Mouse (Mus musculus): ENCODE data around the gene Rhox10. TPM values are rescaled to one million over a fixed set of nuclear protein-coding genes. Genes with fewer than 3 reads are reported as not detected.
"Not testable (repeated sequence)": the region's sequence is repeated elsewhere in the genome, so short reads cannot be mapped to it uniquely, and the experiment has no call there.

Rhox10 gene
- polyA plus RNA-seq (2014; fragmentation: Nextera tagmentation; extraction: Ambion mirVana) = not detected in 2 replicates

DNA sequence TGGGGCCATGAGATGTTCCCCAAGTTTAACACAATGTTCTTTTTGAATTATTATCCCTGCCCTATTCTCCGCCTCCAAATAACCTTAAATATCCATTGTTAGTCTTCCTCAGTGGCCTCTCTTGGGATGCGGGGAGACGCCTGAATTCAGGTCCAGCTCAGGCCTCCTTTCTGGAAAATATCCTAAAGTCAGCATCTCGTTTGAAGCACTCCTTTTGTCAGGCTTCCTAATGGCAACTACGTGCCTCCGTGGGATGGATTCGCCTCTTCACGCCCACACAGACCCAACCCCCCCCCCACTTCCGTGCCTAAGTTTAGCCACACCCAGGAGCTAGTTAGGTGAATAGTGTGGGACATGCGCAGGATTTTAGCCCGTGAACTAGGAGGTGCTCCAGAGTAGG lies at the start of gene Rhox10:
Gene Rhox10 (plus strand): TSS at position 301 of the 400 bp plus-strand sequence.
- H3K4me2 ChIP-seq (replicated peaks; ENCODE audit: low read depth, low read length) = no peak within 1 kb of the TSS
- no peak within 1 kb of the TSS for H3K9ac ChIP-seq (replicated peaks; ENCODE audit: low read depth, low read length)
- H3K4me1 ChIP-seq (ENCODE audit: control insufficient read depth, insufficient read depth, low read length) = no peaks in the 10 kb centered on the region
- ATAC-seq (ENCODE audit: insufficient number of reproducible peaks, insufficient read depth, low FRiP score, low read depth) = no peak
- H3K27me3 ChIP-seq (ENCODE audit: control insufficient read depth, insufficient read depth, low read length) = no peaks in the 10 kb centered on the region
- 84% methylated on average over 11 of the region's 11 CpGs for WGBS
- no peak within 1 kb of the TSS for H3K4me3 ChIP-seq (ENCODE audit: low read depth, low read length)
- H3K9me3 ChIP-seq (ENCODE audit: control insufficient read depth, low read depth, low read length) = no peaks in the 10 kb centered on the region
- H3K27ac ChIP-seq (ENCODE audit: low read length) = no peak within 1 kb of the TSS
- H3K36me3 ChIP-seq (ENCODE audit: control insufficient read depth, insufficient read depth, low read length) = no peaks in the 10 kb centered on the region

DNA sequence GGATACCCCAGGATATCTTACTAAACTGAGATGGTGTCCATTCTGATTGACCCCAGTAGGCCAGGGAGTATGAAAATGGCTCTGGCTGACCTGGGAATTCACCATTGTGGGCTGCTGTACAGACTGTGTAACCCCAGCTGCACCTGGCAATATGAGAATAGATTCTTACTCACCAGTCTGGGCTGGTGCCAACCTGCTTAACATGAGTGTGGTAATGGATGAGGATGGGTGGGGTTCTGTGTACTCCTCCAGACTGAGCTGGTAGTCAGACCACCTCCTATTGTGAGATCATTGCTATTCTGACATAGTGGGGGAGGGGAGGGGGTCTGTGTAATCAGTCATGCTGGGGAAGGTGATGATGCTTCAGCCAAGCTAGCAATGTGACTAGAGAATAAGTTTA lies 47.7 kb upstream of the Rhox10 start, which contains the start of gene Btg1-ps1:
Gene Btg1-ps1 (minus strand): TSS at position 219 of the 400 bp plus-strand sequence.
- not testable (repeated sequence) for H3K9me3 ChIP-seq (ENCODE audit: control insufficient read depth, low read depth, low read length); ATAC-seq (ENCODE audit: insufficient number of reproducible peaks, insufficient read depth, low FRiP score, low read depth); H3K27ac ChIP-seq (ENCODE audit: low read length); H3K4me3 ChIP-seq (ENCODE audit: low read depth, low read length); H3K9ac ChIP-seq (replicated peaks; ENCODE audit: low read depth, low read length); H3K4me2 ChIP-seq (replicated peaks; ENCODE audit: low read depth, low read length); H3K4me1 ChIP-seq (ENCODE audit: control insufficient read depth, insufficient read depth, low read length); H3K27me3 ChIP-seq (ENCODE audit: control insufficient read depth, insufficient read depth, low read length); H3K36me3 ChIP-seq (ENCODE audit: control insufficient read depth, insufficient read depth, low read length)

DNA sequence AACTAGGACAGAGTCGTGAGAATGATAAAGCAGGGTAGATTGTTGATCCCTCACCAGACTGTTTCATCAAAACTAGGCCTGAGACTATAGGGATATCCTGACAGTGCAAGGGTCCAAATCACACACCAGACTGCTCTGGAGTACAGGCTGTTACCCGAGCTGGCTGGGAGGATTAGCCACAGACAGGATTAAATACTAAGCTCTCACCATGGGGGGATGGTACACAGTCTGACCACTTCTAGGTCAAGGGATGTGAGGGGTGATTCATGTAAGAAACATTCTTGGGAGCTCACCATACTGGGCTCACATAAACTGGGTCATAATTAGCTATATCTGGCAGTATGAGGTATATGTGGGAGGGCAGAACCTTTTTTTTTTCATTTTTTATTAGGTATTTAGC lies 32.4 kb upstream of the Rhox10 start:
- H3K27me3 ChIP-seq (ENCODE audit: control insufficient read depth, insufficient read depth, low read length) = no peaks in the 10 kb centered on the region
- no peak overlapping the region for H3K4me3 ChIP-seq (ENCODE audit: low read depth, low read length)
- no peaks in the 10 kb centered on the region for H3K4me1 ChIP-seq (ENCODE audit: control insufficient read depth, insufficient read depth, low read length)
- H3K9ac ChIP-seq (replicated peaks; ENCODE audit: low read depth, low read length) = no peak overlapping the region
- no peak overlapping the region for H3K4me2 ChIP-seq (replicated peaks; ENCODE audit: low read depth, low read length)
- 66% methylated on average over 2 of the region's 2 CpGs for WGBS
- no peaks in the 10 kb centered on the region for H3K9me3 ChIP-seq (ENCODE audit: control insufficient read depth, low read depth, low read length)
- no peaks in the 10 kb centered on the region for H3K36me3 ChIP-seq (ENCODE audit: control insufficient read depth, insufficient read depth, low read length)
- H3K27ac ChIP-seq (ENCODE audit: low read length) = no peak overlapping the region
- ATAC-seq (ENCODE audit: insufficient number of reproducible peaks, insufficient read depth, low FRiP score, low read depth) = no peak

DNA sequence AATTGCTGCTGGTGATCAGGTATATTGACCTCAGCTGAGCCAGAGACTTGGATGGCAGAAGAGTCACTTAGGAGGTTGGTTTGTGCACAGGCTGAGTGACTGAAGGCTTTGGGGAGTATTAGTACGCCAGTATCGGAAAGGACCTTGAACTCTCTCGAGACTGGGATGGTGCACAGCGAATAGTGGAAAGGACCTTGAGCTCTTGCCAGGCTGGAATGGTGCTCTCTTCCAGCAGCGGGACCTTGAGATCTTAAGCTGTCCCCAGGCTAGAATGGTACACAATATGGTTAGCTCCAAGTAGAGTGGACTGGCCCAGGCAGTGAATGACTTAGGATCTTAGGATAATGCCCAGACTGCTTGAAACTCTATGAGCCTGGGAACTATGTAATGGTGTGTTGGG lies 26.6 kb upstream of the Rhox10 start:
- H3K27ac ChIP-seq (ENCODE audit: low read length) = no peak overlapping the region
- 92% methylated on average over 5 of the region's 5 CpGs for WGBS
- H3K27me3 ChIP-seq (ENCODE audit: control insufficient read depth, insufficient read depth, low read length) = no peaks in the 10 kb centered on the region
- no peak overlapping the region for H3K9ac ChIP-seq (replicated peaks; ENCODE audit: low read depth, low read length)
- H3K36me3 ChIP-seq (ENCODE audit: control insufficient read depth, insufficient read depth, low read length) = no peaks in the 10 kb centered on the region
- no peaks in the 10 kb centered on the region for H3K4me1 ChIP-seq (ENCODE audit: control insufficient read depth, insufficient read depth, low read length)
- H3K4me2 ChIP-seq (replicated peaks; ENCODE audit: low read depth, low read length) = no peak overlapping the region
- no peaks in the 10 kb centered on the region for H3K9me3 ChIP-seq (ENCODE audit: control insufficient read depth, low read depth, low read length)
- no peak overlapping the region for H3K4me3 ChIP-seq (ENCODE audit: low read depth, low read length)
- ATAC-seq (ENCODE audit: insufficient number of reproducible peaks, insufficient read depth, low FRiP score, low read depth) = no peak

DNA sequence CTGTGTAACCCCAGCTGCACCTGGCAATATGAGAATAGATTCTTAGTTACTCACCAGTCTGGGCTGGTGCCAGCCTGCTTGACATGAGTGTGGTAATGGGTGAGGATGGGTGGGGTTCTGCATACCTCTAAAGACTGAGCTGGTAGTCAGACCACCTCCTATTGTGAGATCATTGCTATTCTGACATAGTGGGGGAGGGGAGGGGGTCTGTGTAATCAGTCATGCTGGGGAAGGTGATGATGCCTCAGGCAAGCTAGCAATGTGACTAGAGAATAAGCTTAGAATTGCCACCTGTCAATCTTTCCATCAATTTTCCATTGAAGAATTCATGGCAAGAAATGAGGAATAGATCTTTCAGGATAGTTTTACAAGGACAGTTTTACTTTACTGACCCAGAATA lies 23.3 kb upstream of the Rhox10 start, which contains the start of gene Btg1-ps2:
Gene Btg1-ps2 (minus strand): TSS at position 101 of the 400 bp plus-strand sequence.
- H3K4me2 ChIP-seq (replicated peaks; ENCODE audit: low read depth, low read length); H3K36me3 ChIP-seq (ENCODE audit: control insufficient read depth, insufficient read depth, low read length); H3K4me3 ChIP-seq (ENCODE audit: low read depth, low read length); ATAC-seq (ENCODE audit: insufficient number of reproducible peaks, insufficient read depth, low FRiP score, low read depth); H3K27ac ChIP-seq (ENCODE audit: low read length); H3K4me1 ChIP-seq (ENCODE audit: control insufficient read depth, insufficient read depth, low read length); H3K27me3 ChIP-seq (ENCODE audit: control insufficient read depth, insufficient read depth, low read length); H3K9me3 ChIP-seq (ENCODE audit: control insufficient read depth, low read depth, low read length); H3K9ac ChIP-seq (replicated peaks; ENCODE audit: low read depth, low read length): not testable (repeated sequence)

DNA sequence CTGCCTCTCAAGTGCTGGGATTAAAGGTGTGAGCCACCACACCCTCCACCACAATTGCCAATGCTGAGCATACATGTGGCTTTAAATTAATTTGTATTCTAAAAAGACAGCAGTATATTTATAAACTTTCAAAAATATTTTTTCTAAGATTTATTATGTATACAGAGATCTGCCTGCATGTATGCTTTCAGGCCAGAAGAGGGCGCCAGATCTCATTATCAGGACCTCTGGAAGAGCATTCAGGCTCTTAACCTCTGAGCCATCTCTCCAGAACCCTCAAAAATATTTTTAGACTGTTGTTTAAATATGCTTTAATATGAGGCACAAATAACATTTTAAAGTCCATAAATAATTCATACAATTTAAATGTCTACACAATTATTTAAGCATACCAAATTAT lies 4.7 kb upstream of the Rhox10 start:
- Histone ChIP-seq H3K4me2 (replicated peaks; ENCODE audit: low read depth, low read length) (no peak overlapping the region), H3K9me3 (ENCODE audit: control insufficient read depth, low read depth, low read length) (no peaks in the 10 kb centered on the region), H3K4me3 (ENCODE audit: low read depth, low read length) (no peak overlapping the region), H3K9ac (replicated peaks; ENCODE audit: low read depth, low read length) (no peak overlapping the region), H3K36me3 (ENCODE audit: control insufficient read depth, insufficient read depth, low read length) (no peaks in the 10 kb centered on the region), H3K4me1 (ENCODE audit: control insufficient read depth, insufficient read depth, low read length) (no peaks in the 10 kb centered on the region), H3K27ac (ENCODE audit: low read length) (no peak overlapping the region), H3K27me3 (ENCODE audit: control insufficient read depth, insufficient read depth, low read length) (no peaks in the 10 kb centered on the region)
- 0% methylated on average over 1 of the region's 1 CpGs for WGBS
- no peak for ATAC-seq (ENCODE audit: insufficient number of reproducible peaks, insufficient read depth, low FRiP score, low read depth)

DNA sequence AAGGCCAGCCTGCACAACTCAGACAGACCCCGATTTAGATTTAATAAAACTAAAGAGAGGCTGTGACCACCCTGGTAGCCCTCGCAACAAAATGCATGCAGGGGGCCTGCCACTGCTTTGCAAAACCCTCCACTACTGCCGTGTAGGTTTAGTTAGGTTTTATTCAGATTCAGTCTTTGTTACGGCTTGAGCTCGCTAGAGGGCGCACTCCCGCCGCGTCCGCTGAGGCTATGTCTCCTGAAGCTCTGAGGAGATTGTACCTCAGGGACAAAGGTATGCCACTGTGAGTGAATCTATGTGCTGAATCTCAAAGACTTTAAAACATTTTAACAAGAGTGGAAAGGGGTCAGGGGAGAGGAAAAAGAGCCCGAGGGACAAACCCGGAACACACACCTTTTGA lies 18.0 kb downstream of the Rhox10 start:
- H3K4me2 ChIP-seq (replicated peaks; ENCODE audit: low read depth, low read length) = no peak overlapping the region
- no peak overlapping the region for H3K4me3 ChIP-seq (ENCODE audit: low read depth, low read length)
- H3K9me3 ChIP-seq (ENCODE audit: control insufficient read depth, low read depth, low read length) = no peaks in the 10 kb centered on the region
- no peak overlapping the region for H3K9ac ChIP-seq (replicated peaks; ENCODE audit: low read depth, low read length)
- no peak overlapping the region for H3K27ac ChIP-seq (ENCODE audit: low read length)
- ATAC-seq (ENCODE audit: insufficient number of reproducible peaks, insufficient read depth, low FRiP score, low read depth) = no peak
- H3K36me3 ChIP-seq (ENCODE audit: control insufficient read depth, insufficient read depth, low read length) = no peaks in the 10 kb centered on the region
- WGBS = 20% methylated on average over 12 of the region's 12 CpGs
- no peaks in the 10 kb centered on the region for H3K4me1 ChIP-seq (ENCODE audit: control insufficient read depth, insufficient read depth, low read length)
- H3K27me3 ChIP-seq (ENCODE audit: control insufficient read depth, insufficient read depth, low read length) = no peaks in the 10 kb centered on the region

DNA sequence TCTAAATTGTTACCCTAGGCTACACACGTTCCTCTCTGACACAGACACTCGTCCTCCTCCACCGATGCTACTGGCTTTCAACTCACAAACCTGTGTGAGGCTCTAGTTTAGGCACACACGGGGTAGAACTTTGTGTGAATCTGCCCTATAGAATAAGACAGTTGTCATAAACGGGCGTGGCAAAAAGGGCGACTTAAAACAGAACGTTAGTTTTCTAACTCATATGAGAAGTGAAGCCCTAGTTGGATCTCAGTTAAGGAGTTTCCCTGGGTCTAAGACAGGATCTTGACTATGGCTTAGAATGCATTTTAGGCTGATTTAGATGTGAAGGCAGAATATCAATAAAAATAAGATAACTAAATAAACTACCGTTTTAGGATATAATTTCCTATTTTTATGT lies 18.8 kb downstream of the Rhox10 start, which contains the start of gene Rhox11:
Gene Rhox11 (minus strand): TSS at position 101 of the 400 bp plus-strand sequence.
- no peak within 1 kb of the TSS for H3K4me2 ChIP-seq (replicated peaks; ENCODE audit: low read depth, low read length)
- WGBS = 90% methylated on average over 9 of the region's 9 CpGs

DNA sequence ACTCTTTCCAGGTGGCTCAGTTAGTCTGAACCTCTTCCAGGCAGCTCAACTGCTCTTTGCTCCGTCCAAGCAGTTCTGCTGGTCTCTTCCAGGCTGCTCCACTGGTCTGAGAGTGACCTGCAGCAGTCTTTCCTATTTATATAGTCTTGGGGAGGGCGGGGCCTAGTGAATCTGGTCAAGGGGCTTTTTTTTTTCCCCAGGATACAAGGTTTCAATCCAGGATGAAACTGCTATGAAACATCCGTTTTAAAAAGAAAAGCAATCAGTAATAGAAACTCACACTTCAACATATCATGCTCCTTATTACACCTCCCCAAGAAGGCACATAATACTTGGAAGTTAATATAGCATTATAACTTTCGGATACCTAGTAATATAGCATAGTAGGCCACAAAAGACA lies 44.5 kb downstream of the Rhox10 start, which contains the start of gene Rhox12:
Gene Rhox12 (minus strand): TSS at position 101 of the 400 bp plus-strand sequence.
- no peak within 1 kb of the TSS for H3K4me2 ChIP-seq (replicated peaks; ENCODE audit: low read depth, low read length)
- H3K4me3 ChIP-seq (ENCODE audit: low read depth, low read length) = no peak within 1 kb of the TSS
- no peaks in the 10 kb centered on the region for H3K9me3 ChIP-seq (ENCODE audit: control insufficient read depth, low read depth, low read length)
- no peaks in the 10 kb centered on the region for H3K27me3 ChIP-seq (ENCODE audit: control insufficient read depth, insufficient read depth, low read length)
- 72% methylated on average over 4 of the region's 4 CpGs for WGBS
- no peak within 1 kb of the TSS for H3K9ac ChIP-seq (replicated peaks; ENCODE audit: low read depth, low read length)
- H3K4me1 ChIP-seq (ENCODE audit: control insufficient read depth, insufficient read depth, low read length) = no peaks in the 10 kb centered on the region
- ATAC-seq (ENCODE audit: insufficient number of reproducible peaks, insufficient read depth, low FRiP score, low read depth) = no peak
- H3K36me3 ChIP-seq (ENCODE audit: control insufficient read depth, insufficient read depth, low read length) = no peaks in the 10 kb centered on the region
- H3K27ac ChIP-seq (ENCODE audit: low read length) = no peak within 1 kb of the TSS

More for the DNA sequence above, 18.8 kb downstream of the Rhox10 start, which contains the start of gene Rhox11:
- Histone ChIP-seq H3K27ac (ENCODE audit: low read length) (no peak within 1 kb of the TSS), H3K4me3 (ENCODE audit: low read depth, low read length) (no peak within 1 kb of the TSS), H3K36me3 (ENCODE audit: control insufficient read depth, insufficient read depth, low read length) (no peaks in the 10 kb centered on the region), H3K27me3 (ENCODE audit: control insufficient read depth, insufficient read depth, low read length) (no peaks in the 10 kb centered on the region), H3K9ac (replicated peaks; ENCODE audit: low read depth, low read length) (no peak within 1 kb of the TSS), H3K4me1 (ENCODE audit: control insufficient read depth, insufficient read depth, low read length) (no peaks in the 10 kb centered on the region), H3K9me3 (ENCODE audit: control insufficient read depth, low read depth, low read length) (no peaks in the 10 kb centered on the region)
- ATAC-seq (ENCODE audit: insufficient number of reproducible peaks, insufficient read depth, low FRiP score, low read depth) = no peak
